Mouse (Mus musculus) cerebellum, adult 18-20 months (tissue): ENCODE measurements around the gene Adgrg6.

Experiments
- DNase-seq, 2 experiments: peaks; one replicate each; pipeline ENCODE4 v3.0.0; 2021

Adgrg6 gene

DNA sequence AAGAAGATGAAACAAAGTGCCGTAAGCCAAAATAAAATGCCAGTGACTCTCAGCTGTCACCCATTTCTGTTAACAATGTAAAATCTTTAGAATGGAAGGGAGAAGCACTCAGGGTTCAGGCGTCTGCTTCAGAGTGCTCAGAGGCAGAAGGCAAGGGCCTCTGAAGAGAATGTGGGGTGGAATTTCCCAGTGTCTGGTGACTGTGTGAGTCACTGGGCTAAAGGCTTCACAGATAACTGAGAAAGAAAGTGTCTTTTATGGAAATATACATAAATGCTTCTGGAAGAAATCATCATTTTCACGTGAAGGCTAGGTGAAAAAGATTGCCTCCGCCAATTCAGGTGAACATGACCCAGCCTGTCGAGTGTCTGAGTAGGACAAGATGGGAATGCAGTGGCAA, 159.9 kb downstream of the Adgrg6 start:
- no peak for DNase-seq

DNA sequence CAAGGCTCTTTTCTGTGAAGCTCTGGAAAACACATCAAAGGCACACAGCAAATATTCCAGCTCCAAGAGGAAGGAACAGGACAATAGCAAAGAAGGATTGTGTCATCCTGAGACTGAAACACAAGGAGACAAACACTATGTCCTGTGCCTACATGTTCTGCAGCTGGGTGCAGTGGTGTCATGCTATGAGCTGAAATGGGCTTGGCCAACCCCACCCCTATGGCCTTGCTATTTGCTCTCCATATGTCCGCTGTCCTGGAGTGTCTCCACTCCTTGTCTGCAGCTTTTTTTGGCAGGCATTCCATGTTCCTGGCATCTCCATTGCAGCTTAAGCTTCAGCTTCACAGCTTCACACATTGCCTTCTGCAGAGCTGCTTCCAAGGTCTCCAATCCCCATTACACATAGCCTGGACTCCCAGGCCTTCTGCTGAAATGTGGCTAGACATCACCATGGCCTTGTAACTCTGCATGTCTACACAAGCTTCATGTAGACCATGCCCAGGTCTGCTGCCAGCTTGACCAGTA, 180.3 kb downstream of the Adgrg6 start:
- DNase-seq: no peak

DNA sequence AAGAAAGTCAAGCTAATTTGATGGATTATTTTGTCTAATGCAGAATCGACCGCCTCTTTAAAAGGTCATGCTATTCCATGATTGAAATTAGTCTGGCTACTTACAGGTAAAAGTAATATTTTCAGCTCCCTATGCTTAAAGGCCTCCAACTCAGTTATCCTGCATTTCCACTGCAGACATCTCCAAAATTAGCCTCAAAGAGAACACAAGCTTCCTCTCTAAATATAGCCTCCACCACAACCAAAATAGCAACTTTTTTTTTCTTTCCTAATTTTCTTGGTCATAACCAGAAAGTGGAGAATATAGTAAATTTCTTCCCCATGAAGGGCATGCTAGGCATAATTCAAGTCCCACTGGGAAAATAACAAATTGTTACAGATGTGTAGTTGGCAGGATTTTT, 182.2 kb downstream of the Adgrg6 start:
- no peak for DNase-seq

DNA sequence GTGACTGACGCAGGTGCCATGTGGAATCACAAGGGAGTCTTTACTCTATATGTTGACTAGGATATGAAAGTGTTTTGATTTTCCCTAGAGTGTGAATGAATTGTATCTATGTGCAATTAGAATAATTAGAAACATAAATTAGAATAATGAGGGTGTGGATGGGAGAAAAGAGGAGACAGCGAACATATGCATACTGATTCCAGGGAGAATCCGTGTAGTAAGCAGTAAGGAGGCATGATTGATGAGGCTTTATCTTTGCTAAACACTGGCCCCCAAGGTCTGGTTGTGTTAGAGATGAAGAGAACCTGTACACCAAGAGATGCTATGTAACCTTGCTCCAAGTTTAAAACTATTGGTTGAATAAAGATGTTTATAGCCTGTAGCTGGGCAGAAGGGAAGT, 187.2 kb downstream of the Adgrg6 start:
- no peak for DNase-seq
